Mouse (Mus musculus) brain, embryonic 14.5 days (tissue): ENCODE data around the gene Tra2a. TPM values are rescaled to one million over a fixed set of nuclear protein-coding genes. Genes with fewer than 3 reads are reported as not detected.

ENCODE experiments used
- DNase-seq: peaks from one replicate; pipeline ENCODE4 v3.0.0-alpha.2; 2011; ENCODE audit warnings: low read depth
- CTCF ChIP-seq: fragments of 200-500 bp; IDR thresholded peaks from 2 replicates; pipeline ENCODE4 v1.5.1; 2012; ENCODE audit warnings: inconsistent platforms, mild to moderate bottlenecking, moderate library complexity, borderline replicate concordance; ENCODE audit not compliant: insufficient read depth, insufficient read length; ENCODE audit errors: extremely low read depth
- POLR2A ChIP-seq: fragments of 200-500 bp; IDR thresholded peaks from 2 replicates; pipeline ENCODE4 v1.6.1; 2012; ENCODE audit warnings: mild to moderate bottlenecking, inconsistent platforms, borderline replicate concordance; ENCODE audit not compliant: poor library complexity, insufficient read depth, insufficient read length, severe bottlenecking; ENCODE audit errors: extremely low read depth
- polyA plus RNA-seq: library from polyadenylated mRNA; depleted of rRNA; stranded (reverse); fragments of >200 nt; gene quantifications from 2 replicates; pipeline ENCODE4 v1.2.3, GENCODE M21; 2012

The Tra2a gene
- polyA plus RNA-seq, 1 experiment: 199 TPM

DNA sequence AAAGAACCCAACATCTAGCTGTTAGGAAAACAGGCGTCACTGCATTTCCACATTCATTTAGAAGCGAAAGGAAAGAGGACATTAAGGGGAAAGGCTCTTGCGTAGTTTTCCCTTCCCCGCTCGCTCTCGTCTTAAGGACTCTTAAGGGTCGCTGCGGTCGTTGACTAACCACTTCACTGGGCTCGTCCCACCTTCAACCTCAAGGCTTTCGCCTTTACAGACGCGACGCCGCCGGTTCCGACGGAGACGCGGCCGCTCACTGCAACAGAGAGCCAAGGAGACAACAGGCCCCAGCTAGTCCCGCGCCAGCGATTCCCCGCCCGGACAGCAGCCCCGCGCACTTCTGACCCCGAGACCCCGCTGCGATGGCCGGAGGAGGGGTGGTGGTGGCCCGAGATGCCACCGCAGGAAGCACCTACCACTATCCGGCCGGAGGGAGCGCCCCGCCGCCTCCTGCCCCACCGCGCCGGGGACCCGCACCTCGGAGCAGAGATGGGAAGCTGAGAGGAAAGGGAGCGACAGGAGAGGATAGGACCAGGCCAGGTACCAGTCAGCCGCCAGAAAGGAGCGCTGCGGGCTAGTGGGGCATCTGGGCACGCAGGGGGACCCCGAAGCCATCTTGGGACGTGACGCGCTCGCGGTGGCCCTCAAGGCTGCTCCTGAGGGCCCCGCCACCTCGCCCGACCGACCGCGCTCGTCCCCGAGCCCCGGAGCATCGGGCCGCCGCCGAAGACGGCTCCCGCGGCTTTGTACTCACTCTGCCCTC, 569 bp downstream of the Tra2a start:
- TF ChIP-seq POLR2A (no peak), CTCF (no peak)
- DNase-seq: peak; percentile 67

GRCm38 (mm10) chr6:49262421-49262820, 1.4 kb downstream of the Tra2a start:
- DNase-seq: peak; percentile 55

DNA sequence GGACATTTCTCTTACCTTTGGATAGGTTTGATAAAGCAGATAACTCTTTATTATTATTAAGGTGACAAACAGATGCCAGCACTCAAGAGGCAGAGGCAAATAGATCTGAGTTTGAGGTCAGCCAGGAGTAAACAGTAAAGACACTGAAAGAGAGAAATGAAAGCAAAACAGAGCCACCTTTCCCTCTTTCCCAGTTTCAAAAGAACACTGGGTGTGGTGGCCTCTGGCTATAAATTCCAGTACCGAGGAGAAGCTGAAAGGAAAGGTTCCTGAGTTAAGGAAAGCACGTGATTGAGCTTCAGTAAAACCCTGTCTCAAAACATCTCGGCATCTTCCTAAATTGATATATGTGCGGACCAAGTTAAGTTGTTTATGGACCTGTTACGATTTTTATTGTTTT, 4.1 kb downstream of the Tra2a start:
- DNase-seq: no peak
- TF ChIP-seq POLR2A (no peak), CTCF (no peak)

More at GRCm38 (mm10) chr6:49262421-49262820, 1.4 kb downstream of the Tra2a start:
- TF ChIP-seq POLR2A: no peak
- no peak for TF ChIP-seq CTCF

- TF ChIP-seq CTCF: no peak
- no peak for TF ChIP-seq POLR2A
- no peak for DNase-seq
Observed at GRCm38 (mm10) chr6:49257880-49258279, 6.0 kb downstream of the Tra2a start.

GRCm38 (mm10) chr6:49252207-49252606, 11.6 kb downstream of the Tra2a start:
- no peak for DNase-seq
- no peak for TF ChIP-seq POLR2A
- no peak for TF ChIP-seq CTCF

- no peak for TF ChIP-seq POLR2A
- no peak for TF ChIP-seq CTCF
- no peak for DNase-seq
Observed at GRCm38 (mm10) chr6:49251199-49251598, 12.6 kb downstream of the Tra2a start.

DNA sequence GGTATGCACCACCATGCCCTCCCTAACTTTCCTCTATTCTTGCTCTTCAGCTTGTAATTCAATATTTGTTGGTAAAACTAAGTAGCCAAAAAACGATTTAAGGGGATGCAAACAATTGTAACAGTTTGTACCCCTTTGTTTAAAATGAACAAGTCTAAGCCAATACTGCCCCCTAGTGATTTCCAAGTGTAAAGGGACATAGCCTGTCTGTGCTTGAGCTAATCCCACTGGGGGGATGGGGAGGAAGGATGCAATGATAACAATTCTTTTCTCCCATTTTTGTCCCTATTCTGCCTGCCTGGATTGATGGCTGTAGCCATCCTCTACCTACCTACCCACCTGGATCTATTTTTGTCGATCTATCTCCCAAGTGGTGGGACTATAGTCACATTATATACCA, 16.6 kb downstream of the Tra2a start:
- no peak for TF ChIP-seq POLR2A
- peak; percentile 63; the same call in 1 of the 2 replicates for TF ChIP-seq CTCF
- DNase-seq: peak; percentile 87

DNA sequence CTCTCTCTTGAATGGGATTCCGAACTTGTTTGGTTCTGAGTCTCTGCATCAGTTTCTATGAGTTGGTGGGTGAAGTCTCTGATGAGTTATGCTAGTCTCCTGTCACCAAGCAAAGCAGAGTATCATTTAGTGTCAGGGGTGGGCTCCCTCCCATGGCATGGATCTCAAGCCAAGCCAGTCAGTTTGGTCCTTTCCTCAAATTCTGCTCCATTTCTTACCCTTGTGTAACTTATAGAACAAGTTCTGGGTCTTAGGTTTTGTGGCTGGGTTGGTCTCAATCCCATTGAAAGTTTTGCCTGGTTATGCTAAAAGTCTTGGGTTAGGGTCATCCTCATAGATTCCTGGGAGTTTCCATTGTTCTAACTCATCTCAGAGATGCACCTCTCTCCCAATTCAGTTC, 21.5 kb downstream of the Tra2a start:
- TF ChIP-seq POLR2A (no peak), CTCF (no peak)
- no peak for DNase-seq

DNA sequence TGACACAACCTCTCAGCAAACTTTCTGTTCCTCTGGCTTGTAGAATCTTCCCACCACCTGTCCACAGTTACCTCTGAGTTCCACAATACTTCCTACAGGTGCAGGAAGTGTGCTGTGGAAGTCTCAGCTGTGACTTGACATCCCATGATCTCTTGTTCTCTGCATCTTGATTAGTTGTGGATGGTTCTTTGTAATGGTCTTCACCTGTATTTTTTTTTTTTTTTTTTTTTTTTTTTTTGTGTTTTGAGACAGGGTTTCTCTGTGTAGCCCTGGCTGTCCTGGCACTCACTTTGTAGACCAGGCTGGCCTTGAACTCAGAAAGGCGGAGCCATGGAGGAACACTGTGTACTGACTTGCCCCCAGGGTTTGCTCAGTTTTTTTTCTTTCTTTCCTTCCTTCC, 22.3 kb downstream of the Tra2a start:
- TF ChIP-seq POLR2A (no peak), CTCF (no peak)
- DNase-seq: no peak

GRCm38 (mm10) chr6:49236331-49236730, 27.5 kb downstream of the Tra2a start:
- peak; percentile 86 for DNase-seq

GRCm38 (mm10) chr6:49233356-49233755, 30.5 kb downstream of the Tra2a start:
- TF ChIP-seq CTCF (peak; percentile 21; the same call in 1 of the 2 replicates), POLR2A (no peak)
- DNase-seq: no peak

More at GRCm38 (mm10) chr6:49236331-49236730, 27.5 kb downstream of the Tra2a start:
- no peak for TF ChIP-seq CTCF
- no peak for TF ChIP-seq POLR2A

DNA sequence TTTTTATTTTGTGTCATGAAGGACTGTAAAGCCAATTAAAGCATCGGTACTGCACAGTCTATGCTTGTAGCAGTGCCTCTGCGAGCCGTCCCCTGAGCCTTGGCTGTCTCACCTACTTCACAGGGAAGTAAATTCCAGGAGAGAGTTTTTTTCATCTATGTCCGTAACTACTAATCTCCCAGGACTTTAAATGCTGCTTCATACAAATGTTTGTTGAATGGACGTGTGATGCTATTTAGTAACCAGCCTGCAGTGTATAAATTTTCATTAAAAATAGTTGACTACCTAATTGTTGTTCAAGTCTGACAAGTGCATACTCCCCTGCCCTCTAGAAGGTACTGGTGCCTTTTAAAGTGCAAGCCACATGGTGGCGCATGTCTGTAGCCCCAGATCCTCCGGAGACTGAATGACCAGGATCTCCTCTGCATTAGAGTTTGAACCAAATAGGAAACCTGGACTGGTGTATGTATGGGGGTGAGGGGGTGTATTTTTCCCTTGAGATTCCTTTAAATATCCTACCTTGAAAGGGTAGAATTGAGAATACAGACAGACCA, 35.6 kb downstream of the Tra2a start:
- peak; percentile 69 for DNase-seq
- TF ChIP-seq POLR2A (no peak), CTCF (peak; percentile 64; the same call in 1 of the 2 replicates)
